Mouse (Mus musculus): ENCODE measurements around the gene Eif4a2.
A peak's percentile ranks its signal among the peaks of the same experiment; 100 is the strongest.
"Not testable (repeated sequence)": the region's sequence is repeated elsewhere in the genome, so short reads cannot be mapped to it uniquely, and the experiment has no call there.

Gene Eif4a2

GRCm38 (mm10) chr16:23107231-23107942 lies at the start of gene Eif4a2:
Eif4a2 (plus strand) TSS chr16:23107444.
- peak; percentile 94 for DNase-seq

GRCm38 (mm10) chr16:23057668-23058447 lies 49.4 kb upstream of the Eif4a2 start, which contains the start of gene Kng1:
Kng1 (plus strand) TSS chr16:23057865.
- DNase-seq: not testable (repeated sequence)

GRCm38 (mm10) chr16:23059630-23060029 lies 47.6 kb upstream of the Eif4a2 start:
- not testable (repeated sequence) for DNase-seq

- not testable (repeated sequence) for DNase-seq
These were observed 46.4 kb upstream of the Eif4a2 start for GRCm38 (mm10) chr16:23060781-23061325.

- DNase-seq: not testable (repeated sequence)
These were observed 29.7 kb upstream of the Eif4a2 start for GRCm38 (mm10) chr16:23077516-23077915.

GRCm38 (mm10) chr16:23087159-23087558 lies 20.1 kb upstream of the Eif4a2 start:
- DNase-seq: not testable (repeated sequence)

GRCm38 (mm10) chr16:23087712-23088111 lies 19.5 kb upstream of the Eif4a2 start:
- DNase-seq: not testable (repeated sequence)

- DNase-seq: not testable (repeated sequence)
These were observed 18.8 kb upstream of the Eif4a2 start for GRCm38 (mm10) chr16:23088491-23088890.

GRCm38 (mm10) chr16:23091345-23091744 lies 15.9 kb upstream of the Eif4a2 start:
- not testable (repeated sequence) for DNase-seq

GRCm38 (mm10) chr16:23093321-23093953 lies 13.8 kb upstream of the Eif4a2 start:
- no peak for DNase-seq

- no peak for DNase-seq
These were observed 13.1 kb upstream of the Eif4a2 start for GRCm38 (mm10) chr16:23094136-23094535.

GRCm38 (mm10) chr16:23095581-23095980 lies 11.7 kb upstream of the Eif4a2 start:
- not testable (repeated sequence) for DNase-seq

GRCm38 (mm10) chr16:23096886-23097285 lies 10.4 kb upstream of the Eif4a2 start:
- not testable (repeated sequence) for DNase-seq

- DNase-seq: not testable (repeated sequence)
These were observed 9.7 kb upstream of the Eif4a2 start for GRCm38 (mm10) chr16:23097290-23098104.

GRCm38 (mm10) chr16:23098105-23098452 lies 9.2 kb upstream of the Eif4a2 start:
- not testable (repeated sequence) for DNase-seq

GRCm38 (mm10) chr16:23099632-23100031 lies 7.6 kb upstream of the Eif4a2 start:
- DNase-seq: no peak

GRCm38 (mm10) chr16:23100099-23100575 lies 7.1 kb upstream of the Eif4a2 start:
- no peak for DNase-seq

- DNase-seq: no peak
These were observed 6.6 kb upstream of the Eif4a2 start for GRCm38 (mm10) chr16:23100613-23101012.

- no peak for DNase-seq
These were observed 4.8 kb upstream of the Eif4a2 start for GRCm38 (mm10) chr16:23102340-23103037.

- peak; percentile 41 for DNase-seq
These were observed 4.1 kb upstream of the Eif4a2 start for GRCm38 (mm10) chr16:23103038-23103745.

- DNase-seq: no peak
These were observed 3.4 kb upstream of the Eif4a2 start for GRCm38 (mm10) chr16:23103841-23104240.
